11 mouse cellular contexts compared by ENCODE assay signal in genomic region chr2:59824289-59824688, GRCm38 (mm10). TPM values are rescaled to one million over a fixed set of nuclear protein-coding genes. Genes with fewer than 3 reads are reported as not detected.
A peak's percentile ranks its signal among the peaks of the same experiment; 100 is the strongest.
DNase-seq lines count a peak whose midpoint lies in the region; ATAC-seq lines count a peak whose summit lies in the region.
"Had no signal": no experiment of that assay in that cellular context is flagged by ENCODE, and none has a peak within 500 bp of the region (broad histone marks: within the 10 kb centered on the region; RNA-seq: fewer than 3 reads in every experiment).

No protein-coding gene starts in this region.

- intact Hi-C loops in left cerebral cortex, postnatal 10 days (cut with DNase I): no loop called here

- no peak overlapping the region for H3K4me2 ChIP-seq in forebrain, embryonic 15.5 days (replicated peaks)
- no peak overlapping the region for H3K4me2 ChIP-seq in embryonic facial prominence, embryonic 14.5 days (ENCODE audit: low read depth, low read length)
- peak overlapping the region; percentile 22 for H3K4me2 ChIP-seq in heart, embryonic 15.5 days
- H3K4me2 ChIP-seq: limb, embryonic 13.5 days had no signal

- H3K27ac ChIP-seq in forebrain, embryonic 10.5 days: peak overlapping the region; percentile 44
- no peak overlapping the region for H3K27ac ChIP-seq in forebrain, embryonic 15.5 days (replicated peaks)
- H3K27ac ChIP-seq in embryonic facial prominence, embryonic 14.5 days (replicated peaks; ENCODE audit: low read depth, low read length): no peak overlapping the region; the same call in 1 of the 2 replicates
- peak overlapping the region; percentile 80 for H3K27ac ChIP-seq in heart, embryonic 15.5 days
- H3K27ac ChIP-seq: limb, embryonic 13.5 days had no signal

- H3K9ac ChIP-seq in forebrain, embryonic 15.5 days (replicated peaks): no peak overlapping the region
- no peak overlapping the region for H3K9ac ChIP-seq in embryonic facial prominence, embryonic 14.5 days (ENCODE audit: low read depth, low read length)
- no peak overlapping the region for H3K9ac ChIP-seq in heart, embryonic 15.5 days
- H3K9ac ChIP-seq: limb, embryonic 13.5 days had no signal

- no peaks in the 10 kb centered on the region for H3K27me3 ChIP-seq in forebrain, embryonic 10.5 days (ENCODE audit: poor library complexity, severe bottlenecking)
- 0 out of 2 replicates have a peak, but pooled peaks cover 2% of the 10 kb centered on the region for H3K27me3 ChIP-seq in forebrain, embryonic 15.5 days
- H3K27me3 ChIP-seq in embryonic facial prominence, embryonic 14.5 days (replicated peaks; ENCODE audit: control insufficient read depth, insufficient read depth, low read length): no peaks in the 10 kb centered on the region
- H3K27me3 ChIP-seq in heart, embryonic 15.5 days: no peaks in the 10 kb centered on the region
- H3K27me3 ChIP-seq: limb, embryonic 13.5 days had no signal

- no peaks in the 10 kb centered on the region for H3K9me3 ChIP-seq in forebrain, embryonic 10.5 days
- no peaks in the 10 kb centered on the region for H3K9me3 ChIP-seq in forebrain, embryonic 15.5 days
- H3K9me3 ChIP-seq in embryonic facial prominence, embryonic 14.5 days (ENCODE audit: control insufficient read depth, low read length): no peaks in the 10 kb centered on the region
- H3K9me3 ChIP-seq in heart, embryonic 15.5 days (replicated peaks): no peaks in the 10 kb centered on the region
- H3K9me3 ChIP-seq: limb, embryonic 13.5 days had no signal

- H3K4me1 ChIP-seq in forebrain, embryonic 10.5 days: peaks cover 42% of the 10 kb centered on the region
- H3K4me1 ChIP-seq in forebrain, embryonic 15.5 days: peaks cover 20% of the 10 kb centered on the region
- H3K4me1 ChIP-seq in embryonic facial prominence, embryonic 14.5 days (ENCODE audit: control insufficient read depth, insufficient read depth, low read length): peaks cover 14% of the 10 kb centered on the region
- peaks cover 56% of the 10 kb centered on the region for H3K4me1 ChIP-seq in heart, embryonic 15.5 days (replicated peaks)

- peaks cover 43% of the 10 kb centered on the region for H3K36me3 ChIP-seq in forebrain, embryonic 10.5 days (replicated peaks)
- H3K36me3 ChIP-seq in forebrain, embryonic 15.5 days: no peaks in the 10 kb centered on the region
- H3K36me3 ChIP-seq in embryonic facial prominence, embryonic 14.5 days (ENCODE audit: control insufficient read depth, insufficient read depth, low read length): peaks cover 23% of the 10 kb centered on the region
- H3K36me3 ChIP-seq in heart, embryonic 15.5 days: peaks cover 19% of the 10 kb centered on the region; the same call in 1 of the 2 replicates

- 86% methylated on average over 8 of the region's 8 CpGs for WGBS in forebrain, embryonic 10.5 days
- WGBS in forebrain, embryonic 15.5 days: 77% methylated on average over 8 of the region's 8 CpGs
- 50% methylated on average over 8 of the region's 8 CpGs for WGBS in embryonic facial prominence, embryonic 14.5 days
- 24% methylated on average over 8 of the region's 8 CpGs for WGBS in heart, embryonic 15.5 days

- DNase-seq in forebrain, embryonic 10.5 days (ENCODE audit: extremely low spot score, low spot score): no peak
- DNase-seq in embryonic facial prominence, embryonic 14.5 days (ENCODE audit: low spot score): peak; percentile 57
- peak; percentile 35 for DNase-seq in mesoderm, embryonic 11.5 days (ENCODE audit: low read depth, low spot score)
- DNase-seq in left cerebral cortex, postnatal 10 days (ENCODE audit: extremely low spot score in 1 of 2, low spot score in 2 of 2): no peak
- no peak for DNase-seq in left cerebral cortex, adult 9 months (ENCODE audit: low spot score in 2 of 2)
- DNase-seq in thymus, postnatal 4 days: no peak
- DNase-seq: cerebellum, postnatal 25 days; kidney, adult 8-10 months had no signal

- no peak overlapping the region for H3K4me3 ChIP-seq in forebrain, embryonic 10.5 days
- H3K4me3 ChIP-seq in forebrain, embryonic 15.5 days: no peak overlapping the region
- no peak overlapping the region for H3K4me3 ChIP-seq in embryonic facial prominence, embryonic 14.5 days (ENCODE audit: low read depth, low read length)
- H3K4me3 ChIP-seq in heart, embryonic 15.5 days: no peak overlapping the region
- H3K4me3 ChIP-seq: limb, embryonic 13.5 days had no signal

- no peak for ATAC-seq in forebrain, embryonic 15.5 days (replicated peaks)
- ATAC-seq in embryonic facial prominence, embryonic 14.5 days (ENCODE audit: low read depth): 0 out of 2 replicates have a peak, but pooled peaks have one; percentile 31
- ATAC-seq in heart, embryonic 15.5 days (replicated peaks; ENCODE audit: insufficient number of reproducible peaks, insufficient read depth, low FRiP score, low read depth): peak; percentile 60

RNA-seq across cellular contexts. Expression of gene Wdsub1, which starts 58.1 kb away (rescaled TPM):
- 21.2 and 23.9 TPM in 2 replicates for polyA plus RNA-seq in forebrain, embryonic 10.5 days (2016; fragmentation: Nextera tagmentation; extraction: Ambion mirVana)
- 10.7 and 11.5 TPM in 2 replicates for polyA plus RNA-seq in forebrain, embryonic 15.5 days (2015; fragmentation: Nextera tagmentation; extraction: Ambion mirVana)
- 29.1 and 32.7 TPM in 2 replicates for polyA plus RNA-seq in embryonic facial prominence, embryonic 14.5 days (2014; fragmentation: Nextera tagmentation; extraction: Ambion mirVana)
- 46.2 TPM in 2 replicates for polyA plus RNA-seq in heart, embryonic 15.5 days (2015; fragmentation: Nextera tagmentation; extraction: Ambion mirVana)
- total RNA-seq in left cerebral cortex, postnatal 10 days (2021): 10 to 100 TPM; 12.3 to 12.8 TPM

Comparison
In these comparisons a context has a peak if more than half of its experiments do, and no peak if none do; other contexts are left out.
1. H3K27ac ChIP-seq: peak in forebrain, embryonic 10.5 days (single experiment) and heart, embryonic 15.5 days (single experiment); none in forebrain, embryonic 15.5 days (single experiment) and embryonic facial prominence, embryonic 14.5 days (single experiment).
2. DNase-seq: peak in embryonic facial prominence, embryonic 14.5 days (single experiment) and mesoderm, embryonic 11.5 days (single experiment); none in forebrain, embryonic 10.5 days (single experiment), left cerebral cortex, postnatal 10 days (0 of 2), left cerebral cortex, adult 9 months (0 of 2) and thymus, postnatal 4 days (single experiment).